Mouse (Mus musculus) hindbrain, embryonic 16.5 days (tissue): Measurements from ENCODE around the gene Prkag1. TPM values are rescaled to one million over a fixed set of nuclear protein-coding genes. Genes with fewer than 3 reads are reported as not detected.
"Not testable (repeated sequence)": the region's sequence is repeated elsewhere in the genome, so short reads cannot be mapped to it uniquely, and the experiment has no call there.

Experiments
- ATAC-seq: fragments of 200-750 bp; cut with Nextera tagmentation; 2 replicates; pipeline ENCODE4 v1.8.0; 2017; ENCODE audit warnings: moderate TSS enrichment, moderate library complexity
- H3K27ac ChIP-seq: fragments of 300-500 bp; sonication (generic); 2 replicates; pipeline ENCODE4 v1.5.1; 2014; ENCODE audit warnings: low read depth, mild to moderate bottlenecking, control low read depth, low read length, moderate library complexity
- H3K27me3 ChIP-seq: fragments of 300-500 bp; sonication (generic); replicated peaks from 2 replicates; pipeline ENCODE4 v1.6.1; 2014; ENCODE audit warnings: low read length; ENCODE audit not compliant: control insufficient read depth, insufficient read depth
- H3K36me3 ChIP-seq: fragments of 300-500 bp; sonication (generic); 2 replicates; pipeline ENCODE4 v1.6.1; 2014; ENCODE audit warnings: mild to moderate bottlenecking, low read length, moderate library complexity, mixed read lengths; ENCODE audit not compliant: control insufficient read depth, insufficient read depth
- H3K4me1 ChIP-seq: fragments of 300-500 bp; sonication (generic); 2 replicates; pipeline ENCODE4 v1.6.1; 2014; ENCODE audit warnings: low read depth, low read length; ENCODE audit not compliant: control insufficient read depth, insufficient read depth
- H3K4me2 ChIP-seq: fragments of 300-500 bp; sonication (generic); 2 replicates; pipeline ENCODE4 v1.6.1; 2014; ENCODE audit warnings: mild to moderate bottlenecking, low read length, control low read depth, moderate library complexity
- H3K4me3 ChIP-seq: fragments of 300-500 bp; sonication (generic); 2 replicates; pipeline ENCODE4 v1.5.1; 2014; ENCODE audit warnings: mild to moderate bottlenecking, low read length, control low read depth, moderate library complexity
- H3K9ac ChIP-seq: fragments of 300-500 bp; sonication (generic); 2 replicates; pipeline ENCODE4 v1.6.1; 2014; ENCODE audit warnings: low read depth, mild to moderate bottlenecking, control low read depth, low read length, moderate library complexity
- H3K9me3 ChIP-seq: fragments of 300-500 bp; sonication (generic); 2 replicates; pipeline ENCODE4 v1.6.1; 2014; ENCODE audit warnings: mild to moderate bottlenecking, low read length, moderate library complexity; ENCODE audit not compliant: control insufficient read depth
- WGBS: fragments of 180-500 bp; shearing (Covaris S2); extraction: QIAGEN DNeasy Blood & Tissue Kit; methylation state at CpG from one replicate; pipeline ENCODE4 v1.1.7; 2014; 5-methylcytosine and 5-hydroxymethylcytosine counted together
- polyA plus RNA-seq: library from polyadenylated mRNA; unstranded; fragments of >200 nt; fragmentation: Nextera tagmentation; extraction: Ambion mirVana; gene quantifications from 2 replicates; pipeline ENCODE4 v1.2.1, GENCODE M21; 2015

Prkag1 gene
- polyA plus RNA-seq, 1 experiment from 2014 or later, result 72.5 TPM

DNA sequence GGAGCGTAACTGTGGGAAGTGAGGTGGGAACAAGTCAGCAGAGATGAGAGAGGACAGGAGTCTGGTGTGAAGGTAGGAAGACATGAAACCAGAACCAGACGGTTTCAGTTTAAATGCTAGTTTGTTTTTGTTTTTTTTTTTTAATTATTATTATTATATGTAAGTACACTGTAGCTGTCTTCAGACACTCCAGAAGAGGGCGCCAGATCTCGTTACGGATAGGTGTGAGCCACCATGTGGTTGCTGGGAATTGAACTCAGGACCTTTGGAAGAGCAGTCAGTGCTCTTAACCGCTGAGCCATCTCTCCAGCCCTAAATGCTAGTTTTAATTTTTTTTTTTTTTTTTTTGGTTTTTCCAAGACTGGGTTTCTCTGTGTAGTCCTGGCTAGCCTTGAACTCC, 21.1 kb downstream of the Prkag1 start:
- not testable (repeated sequence) for H3K9me3 ChIP-seq, H3K4me3 ChIP-seq, H3K27ac ChIP-seq, H3K9ac ChIP-seq, H3K4me2 ChIP-seq, ATAC-seq
- H3K36me3 ChIP-seq, result peaks cover 12% of the 10 kb centered on the region
- H3K27me3 ChIP-seq, result peaks cover 34% of the 10 kb centered on the region
- 70% methylated on average over 6 of the region's 6 CpGs for WGBS
- H3K4me1 ChIP-seq, result peaks cover 35% of the 10 kb centered on the region

DNA sequence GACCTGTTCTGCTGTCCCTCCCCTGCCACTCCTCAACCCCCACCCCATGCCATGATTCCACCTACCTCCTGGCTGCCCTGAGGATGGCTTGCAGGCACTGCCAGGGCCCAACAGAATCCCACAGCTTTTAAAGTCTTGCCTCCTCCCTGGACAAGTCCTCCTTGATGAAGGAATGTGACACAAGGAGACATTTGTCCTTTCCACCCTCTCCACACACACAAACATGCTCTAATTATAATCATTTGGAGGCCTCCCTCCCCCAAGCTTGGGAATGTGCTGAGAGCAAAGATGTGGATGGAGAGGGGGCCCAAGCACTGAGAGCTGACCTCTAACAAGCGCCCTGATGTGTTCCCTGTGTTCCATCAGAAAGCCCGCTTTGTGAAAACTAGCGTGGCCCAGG, 21.9 kb downstream of the Prkag1 start, which contains the start of gene Ddn:
Gene Ddn (minus strand): TSS at position 101 of the 400 bp plus-strand sequence.
- no peaks in the 10 kb centered on the region for H3K9me3 ChIP-seq
- WGBS, result 48% methylated on average over 3 of the region's 3 CpGs
- H3K27ac ChIP-seq, result no peak within 1 kb of the TSS
- peaks cover 42% of the 10 kb centered on the region for H3K27me3 ChIP-seq
- peaks cover 39% of the 10 kb centered on the region for H3K4me1 ChIP-seq
- H3K4me2 ChIP-seq, result peak within 1 kb of the TSS; percentile 84
- no peak for ATAC-seq
- peak within 1 kb of the TSS; percentile 55 for H3K4me3 ChIP-seq
- H3K36me3 ChIP-seq, result peaks cover 10% of the 10 kb centered on the region
- peak within 1 kb of the TSS; percentile 63 for H3K9ac ChIP-seq

- Histone ChIP-seq H3K4me1 (peaks cover 41% of the 10 kb centered on the region), H3K36me3 (peaks cover 10% of the 10 kb centered on the region), H3K9me3 (no peaks in the 10 kb centered on the region), H3K27ac (no peak overlapping the region), H3K9ac (peak overlapping the region; percentile 63), H3K27me3 (peaks cover 47% of the 10 kb centered on the region), H3K4me2 (peak overlapping the region; percentile 84), H3K4me3 (no peak overlapping the region)
- WGBS, result 4% methylated on average over 6 of the region's 6 CpGs
- peak; percentile 22; the same call in 1 of the 2 replicates for ATAC-seq
Measured at GRCm38 (mm10) chr15:98808651-98809134, 22.6 kb downstream of the Prkag1 start.

DNA sequence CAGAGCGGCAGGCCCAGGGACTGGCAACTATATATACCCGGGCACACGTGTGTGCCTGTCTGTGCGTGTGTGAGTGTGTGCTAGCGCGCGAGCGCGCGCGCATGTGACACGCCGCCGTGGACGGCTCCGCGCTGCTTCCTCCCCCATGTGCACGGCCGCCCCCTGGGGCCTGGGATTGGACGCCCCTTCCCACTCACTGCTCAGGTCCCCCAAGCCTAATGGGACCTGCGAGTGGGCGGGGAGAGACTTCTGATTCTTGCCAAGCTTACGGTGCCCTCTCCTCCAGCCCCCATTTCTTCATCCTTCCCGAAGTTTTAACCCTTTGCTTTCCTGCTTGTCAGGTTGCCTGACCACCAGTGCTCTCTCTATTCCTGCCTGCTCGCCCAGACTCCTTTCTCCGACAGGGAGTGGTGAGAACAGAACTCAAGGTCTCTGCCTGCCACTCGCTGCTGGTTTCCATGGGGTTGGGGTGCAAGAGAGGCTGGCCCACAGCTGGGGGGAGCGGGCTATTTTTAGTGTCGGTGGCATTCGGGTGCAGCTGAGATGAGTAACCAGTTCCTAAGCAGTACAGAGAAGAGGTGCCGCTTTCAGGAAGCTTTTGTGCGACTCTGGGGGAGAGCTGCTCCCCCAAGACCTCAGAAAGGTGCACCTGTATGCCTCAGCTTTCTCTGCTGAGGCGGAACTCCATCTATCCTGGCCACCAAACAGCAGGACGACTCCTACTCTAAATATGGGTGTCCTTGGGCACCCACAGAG, 23.2 kb downstream of the Prkag1 start:
- under 1% methylated on average over 33 of the region's 34 CpGs for WGBS
- peaks cover 6% of the 10 kb centered on the region for H3K36me3 ChIP-seq
- no peak overlapping the region for H3K27ac ChIP-seq
- peak overlapping the region; percentile 55 for H3K4me3 ChIP-seq
- H3K4me2 ChIP-seq, result peak overlapping the region; percentile 84
- peaks cover 52% of the 10 kb centered on the region for H3K27me3 ChIP-seq
- H3K4me1 ChIP-seq, result peaks cover 41% of the 10 kb centered on the region
- ATAC-seq, result peak; percentile 58
- H3K9ac ChIP-seq, result peak overlapping the region; percentile 63
- no peaks in the 10 kb centered on the region for H3K9me3 ChIP-seq

DNA sequence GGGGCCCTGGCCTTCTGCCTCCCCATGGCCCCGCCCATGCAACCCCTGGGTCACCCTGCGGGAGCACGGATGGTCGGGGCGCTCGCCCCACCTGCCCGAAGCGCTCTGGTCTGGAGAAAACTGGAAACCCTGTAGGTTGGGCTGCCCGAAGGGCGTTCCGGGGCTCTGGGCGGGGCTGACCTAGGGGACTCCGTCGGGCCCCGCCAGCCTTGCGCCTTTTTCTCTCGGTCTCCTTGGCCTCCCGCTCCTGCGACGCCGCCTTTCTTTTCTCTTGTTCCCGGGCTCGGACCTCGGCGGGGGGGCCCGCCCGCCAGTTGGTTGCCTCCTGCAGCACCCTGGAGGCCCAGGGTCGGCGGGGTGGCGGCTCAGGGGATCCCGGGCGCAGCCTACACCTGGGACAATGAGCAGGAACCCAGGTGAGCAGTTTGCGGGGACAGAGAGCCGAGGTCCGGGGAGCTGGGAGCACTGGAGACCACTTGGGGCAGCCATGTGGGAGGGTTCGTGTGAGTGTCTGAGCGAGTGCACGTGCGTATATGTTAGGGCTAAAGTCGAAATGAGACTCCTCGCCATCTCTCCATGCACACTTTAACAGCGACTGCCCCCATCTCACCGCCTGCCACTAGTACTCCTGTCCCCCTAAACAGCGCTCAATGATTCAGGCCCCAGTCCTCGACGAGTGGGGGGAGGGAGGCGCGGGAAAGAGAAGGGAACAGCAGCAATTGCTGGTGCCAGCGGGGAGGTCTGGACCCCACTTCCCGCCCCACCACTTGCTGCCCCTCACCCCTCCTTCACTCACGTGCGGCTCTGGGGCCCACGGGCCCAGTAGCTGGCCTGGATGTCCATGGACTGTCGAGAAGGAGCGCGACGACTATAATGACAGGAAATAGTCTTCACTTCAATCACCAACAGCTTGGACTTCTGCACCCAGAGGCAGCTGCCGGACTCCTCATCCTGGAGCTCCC, 24.2 kb downstream of the Prkag1 start:
- no peaks in the 10 kb centered on the region for H3K9me3 ChIP-seq
- peak overlapping the region; percentile 84 for H3K4me2 ChIP-seq
- under 1% methylated on average over 58 of the region's 58 CpGs for WGBS
- peaks cover 61% of the 10 kb centered on the region for H3K27me3 ChIP-seq
- H3K9ac ChIP-seq, result peak overlapping the region; percentile 63
- no peaks in the 10 kb centered on the region for H3K36me3 ChIP-seq
- peaks cover 41% of the 10 kb centered on the region for H3K4me1 ChIP-seq
- H3K4me3 ChIP-seq, result peak overlapping the region; percentile 55
- ATAC-seq, result peak; percentile 22; the same call in 1 of the 2 replicates
- no peak overlapping the region for H3K27ac ChIP-seq

- H3K27me3 ChIP-seq, result peaks cover 66% of the 10 kb centered on the region
- H3K36me3 ChIP-seq, result no peaks in the 10 kb centered on the region
- H3K4me2 ChIP-seq, result peak overlapping the region; percentile 95
- no peaks in the 10 kb centered on the region for H3K9me3 ChIP-seq
- 6% methylated on average over 30 of the region's 30 CpGs for WGBS
- H3K4me1 ChIP-seq, result peaks cover 41% of the 10 kb centered on the region
- peak overlapping the region; percentile 55 for H3K4me3 ChIP-seq
- no peak for ATAC-seq
- no peak overlapping the region for H3K27ac ChIP-seq
- H3K9ac ChIP-seq, result no peak overlapping the region
Measured at GRCm38 (mm10) chr15:98806071-98806808, 25.1 kb downstream of the Prkag1 start.

- ATAC-seq, result 0 out of 2 replicates have a peak, but pooled peaks have one; percentile 40
- Histone ChIP-seq H3K36me3 (no peaks in the 10 kb centered on the region), H3K9me3 (no peaks in the 10 kb centered on the region), H3K27ac (no peak overlapping the region), H3K4me2 (peak overlapping the region; percentile 95), H3K4me1 (peaks cover 41% of the 10 kb centered on the region), H3K4me3 (peak overlapping the region; percentile 54), H3K27me3 (peaks cover 71% of the 10 kb centered on the region), H3K9ac (peak overlapping the region; percentile 70)
- 1% methylated on average over 49 of the region's 64 CpGs for WGBS
Measured at GRCm38 (mm10) chr15:98805324-98806040, 25.8 kb downstream of the Prkag1 start.

DNA sequence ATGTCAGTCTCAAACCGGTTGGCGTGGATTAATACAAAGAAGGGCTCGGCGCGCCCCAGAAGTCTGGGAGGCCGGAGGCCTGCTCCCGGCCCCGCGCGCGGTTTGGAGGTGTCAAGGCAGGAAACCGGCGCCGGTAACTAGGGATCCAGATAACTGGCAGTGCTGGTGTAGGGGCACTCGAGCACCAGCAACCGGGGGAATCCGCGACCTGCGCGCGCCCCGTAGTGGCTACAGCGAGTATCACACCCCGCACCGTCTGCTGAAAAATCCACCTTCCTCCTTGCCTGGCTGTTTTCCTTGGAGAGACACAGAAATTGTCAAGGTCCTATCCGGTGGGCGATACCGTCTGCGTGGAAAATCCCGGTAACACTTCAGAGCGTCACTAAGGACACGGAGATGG, 27.3 kb downstream of the Prkag1 start:
- Histone ChIP-seq H3K4me1 (peaks cover 40% of the 10 kb centered on the region), H3K9me3 (no peaks in the 10 kb centered on the region), H3K9ac (peak overlapping the region; percentile 35; the same call in 1 of the 2 replicates), H3K27ac (no peak overlapping the region), H3K27me3 (peaks cover 71% of the 10 kb centered on the region), H3K4me2 (peak overlapping the region; percentile 58), H3K4me3 (peak overlapping the region; percentile 32), H3K36me3 (no peaks in the 10 kb centered on the region)
- WGBS, result under 1% methylated on average over 32 of the region's 32 CpGs
- ATAC-seq, result no peak
